Mouse (Mus musculus): ENCODE data around the gene Zbtb4.

- TF ChIP-seq CTCF (conservative IDR thresholded peaks at IDR 0.05; ENCODE audit: low read length) = peak; percentile 83
- TF ChIP-seq NANOG (IDR thresholded peaks at IDR 0.05; ENCODE audit: borderline replicate concordance, low read length) = no peak
- TF ChIP-seq POU5F1 (IDR thresholded peaks at IDR 0.05; ENCODE audit: borderline replicate concordance, low read length) = no peak
Observed at GRCm38 (mm10) chr11:69729063-69729462, 36.6 kb upstream of the Zbtb4 start.
